Mouse (Mus musculus): ENCODE data around the gene Scnn1a. TPM values are rescaled to one million over a fixed set of nuclear protein-coding genes. Genes with fewer than 3 reads are reported as not detected.

Gene Scnn1a
- polyA plus RNA-seq, 1 experiment: 5.6 TPM

DNA sequence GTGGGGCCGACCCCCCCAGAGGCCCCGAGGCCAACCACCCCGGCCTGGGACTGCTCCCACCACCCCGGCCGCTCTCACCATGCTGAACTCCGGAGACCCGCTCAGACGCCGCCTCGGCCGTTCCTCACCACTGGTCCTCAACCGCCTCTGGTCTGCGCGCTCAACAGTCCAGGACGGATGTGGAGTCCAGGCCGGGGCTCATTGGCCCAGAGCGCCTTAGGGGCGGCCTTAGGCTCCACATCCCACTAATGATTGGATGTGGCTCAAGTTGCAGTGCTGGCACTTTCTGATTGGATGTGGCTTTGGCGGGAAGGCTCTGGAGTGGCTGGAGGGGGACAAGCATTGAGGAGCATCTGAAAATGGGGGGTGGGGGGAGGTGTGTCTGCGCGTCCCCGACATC, 34.6 kb upstream of the Scnn1a start, which contains the start of gene Tuba3a:
TSS of gene Tuba3a (minus strand) at position 153 of the 400 bp plus-strand sequence.
- Histone ChIP-seq H3K4me1 (ENCODE audit: control insufficient read depth, insufficient read depth, low read length) (no peaks in the 10 kb centered on the region), H3K27ac (ENCODE audit: control insufficient read depth, insufficient read depth, low read depth, low read length, poor library complexity) (no peak within 1 kb of the TSS), H3K4me3 (replicated peaks; ENCODE audit: control insufficient read depth, low read depth, low read length) (no peak within 1 kb of the TSS)
- no peak for TF ChIP-seq POLR2A (IDR thresholded peaks at IDR 0.05; ENCODE audit: borderline replicate concordance, control insufficient read depth, low read depth, low read length)
- no peak for TF ChIP-seq CTCF (IDR thresholded peaks at IDR 0.05; ENCODE audit: control insufficient read depth, insufficient read depth, low read length)
- 92% methylated on average over 22 of the region's 22 CpGs for WGBS

DNA sequence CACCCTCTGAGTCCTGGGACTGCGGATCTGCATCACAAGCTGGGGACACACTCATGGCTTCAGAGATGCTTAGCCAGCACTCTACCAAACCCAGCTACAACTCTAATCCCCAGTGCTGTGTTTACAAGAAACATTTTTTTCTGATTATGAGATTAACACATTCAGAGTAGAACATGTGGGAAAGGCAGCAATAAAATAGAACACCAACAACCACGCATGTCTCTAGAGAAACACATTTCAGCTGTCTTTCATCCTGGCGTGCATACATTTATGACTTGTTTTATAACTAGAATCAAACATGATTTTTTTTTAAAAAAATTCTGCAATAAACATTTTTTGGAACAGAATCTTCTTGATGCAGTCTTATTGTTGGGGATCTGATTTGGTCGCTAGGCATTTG, 33.5 kb upstream of the Scnn1a start:
- TF ChIP-seq POLR2A (IDR thresholded peaks at IDR 0.05; ENCODE audit: borderline replicate concordance, control insufficient read depth, low read depth, low read length) (no peak), CTCF (IDR thresholded peaks at IDR 0.05; ENCODE audit: control insufficient read depth, insufficient read depth, low read length) (no peak)
- H3K4me3 ChIP-seq (replicated peaks; ENCODE audit: control insufficient read depth, low read depth, low read length): no peak overlapping the region
- no peaks in the 10 kb centered on the region for H3K4me1 ChIP-seq (ENCODE audit: control insufficient read depth, insufficient read depth, low read length)
- WGBS: 82% methylated on average over 4 of the region's 4 CpGs
- no peak overlapping the region for H3K27ac ChIP-seq (ENCODE audit: control insufficient read depth, insufficient read depth, low read depth, low read length, poor library complexity)

DNA sequence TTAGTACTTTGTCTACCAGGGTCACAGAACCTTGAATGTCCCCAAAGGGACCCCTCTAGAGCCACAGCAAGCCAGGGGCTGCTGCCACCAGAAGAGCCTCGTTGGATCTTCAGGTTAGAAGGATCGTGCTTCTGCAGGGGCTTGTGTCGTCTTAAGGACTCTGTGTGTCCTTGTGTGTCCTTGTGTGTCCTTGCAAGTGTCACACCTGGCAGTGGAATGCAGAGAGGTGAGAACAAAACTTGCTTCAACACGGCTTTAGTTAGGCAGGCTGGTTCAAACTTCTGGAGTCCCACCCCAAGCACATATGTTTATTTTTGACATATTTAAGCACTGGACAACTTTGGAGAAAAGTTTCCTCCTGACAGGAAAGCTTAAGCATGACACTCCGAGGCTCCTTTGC, 31.7 kb upstream of the Scnn1a start:
- H3K4me1 ChIP-seq (ENCODE audit: control insufficient read depth, insufficient read depth, low read length): no peaks in the 10 kb centered on the region
- 75% methylated on average over 5 of the region's 5 CpGs for WGBS
- TF ChIP-seq POLR2A (IDR thresholded peaks at IDR 0.05; ENCODE audit: borderline replicate concordance, control insufficient read depth, low read depth, low read length) (no peak), CTCF (IDR thresholded peaks at IDR 0.05; ENCODE audit: control insufficient read depth, insufficient read depth, low read length) (no peak)
- H3K27ac ChIP-seq (ENCODE audit: control insufficient read depth, insufficient read depth, low read depth, low read length, poor library complexity): no peak overlapping the region
- no peak overlapping the region for H3K4me3 ChIP-seq (replicated peaks; ENCODE audit: control insufficient read depth, low read depth, low read length)

DNA sequence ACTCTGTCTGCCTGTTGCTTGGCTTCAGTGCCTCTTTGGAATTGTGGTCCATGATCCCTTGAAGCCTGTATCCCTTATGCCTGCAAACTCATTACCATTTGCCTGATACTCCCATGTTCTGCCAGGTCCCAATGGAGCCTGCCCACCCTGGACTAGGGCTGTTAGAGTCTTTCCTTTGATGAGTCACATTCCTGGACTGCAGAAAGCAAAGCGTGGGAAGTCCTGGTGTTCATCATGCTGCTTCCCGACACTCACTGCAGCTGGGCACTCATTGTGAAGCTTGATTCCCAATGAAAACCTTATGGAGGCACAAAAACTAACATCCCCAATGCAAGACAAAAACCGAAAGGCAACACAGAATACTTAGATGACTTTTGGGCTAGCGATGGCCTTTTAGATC, 29.1 kb upstream of the Scnn1a start:
- Histone ChIP-seq H3K27ac (ENCODE audit: control insufficient read depth, insufficient read depth, low read depth, low read length, poor library complexity) (no peak overlapping the region), H3K4me1 (ENCODE audit: control insufficient read depth, insufficient read depth, low read length) (no peaks in the 10 kb centered on the region), H3K4me3 (replicated peaks; ENCODE audit: control insufficient read depth, low read depth, low read length) (no peak overlapping the region)
- TF ChIP-seq CTCF (IDR thresholded peaks at IDR 0.05; ENCODE audit: control insufficient read depth, insufficient read depth, low read length) (no peak), POLR2A (IDR thresholded peaks at IDR 0.05; ENCODE audit: borderline replicate concordance, control insufficient read depth, low read depth, low read length) (no peak)
- WGBS: 81% methylated on average over 4 of the region's 4 CpGs

DNA sequence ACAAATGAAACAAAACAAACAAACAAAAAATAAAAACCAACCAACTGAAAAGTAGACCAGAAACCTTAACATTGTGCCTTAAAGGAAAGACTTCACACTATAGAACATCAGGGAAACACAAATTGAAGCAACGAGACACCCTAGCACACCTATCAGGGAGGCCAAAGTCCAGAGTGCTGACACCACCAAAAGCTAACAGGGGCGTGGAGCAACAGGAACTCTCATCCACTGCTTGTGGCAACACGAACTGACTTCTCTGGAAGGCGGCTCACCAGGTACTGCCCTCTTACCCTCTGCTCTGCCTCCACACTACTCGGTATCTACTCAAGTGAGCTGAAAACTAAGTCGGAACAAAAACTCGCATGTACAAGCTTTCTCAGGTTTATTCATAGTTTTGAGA, 28.2 kb upstream of the Scnn1a start:
- H3K27ac ChIP-seq (ENCODE audit: control insufficient read depth, insufficient read depth, low read depth, low read length, poor library complexity): no peak overlapping the region
- WGBS: 85% methylated on average over 7 of the region's 7 CpGs

DNA sequence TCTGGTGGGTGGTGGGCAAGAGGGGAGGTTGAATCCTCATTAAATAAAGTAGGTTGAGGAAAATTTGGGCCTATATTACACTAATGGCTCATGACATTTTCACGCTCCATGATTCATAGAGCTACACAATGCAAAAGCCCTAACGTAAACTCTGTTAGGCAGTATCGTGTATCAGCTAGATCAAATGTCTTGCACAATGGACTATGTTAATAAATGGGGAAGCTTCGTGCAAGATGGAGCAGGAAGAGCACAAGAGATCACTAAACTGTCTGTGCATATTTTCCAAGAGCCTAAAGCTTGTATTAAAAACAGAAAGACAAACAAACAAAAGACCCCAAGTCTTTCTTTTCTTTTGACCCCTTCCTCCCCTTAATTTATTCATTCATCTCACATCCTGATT, 26.4 kb upstream of the Scnn1a start:
- Histone ChIP-seq H3K4me1 (ENCODE audit: control insufficient read depth, insufficient read depth, low read length) (no peaks in the 10 kb centered on the region), H3K4me3 (replicated peaks; ENCODE audit: control insufficient read depth, low read depth, low read length) (no peak overlapping the region), H3K27ac (ENCODE audit: control insufficient read depth, insufficient read depth, low read depth, low read length, poor library complexity) (no peak overlapping the region)
- TF ChIP-seq POLR2A (IDR thresholded peaks at IDR 0.05; ENCODE audit: borderline replicate concordance, control insufficient read depth, low read depth, low read length): no peak
- no peak for TF ChIP-seq CTCF (IDR thresholded peaks at IDR 0.05; ENCODE audit: control insufficient read depth, insufficient read depth, low read length)
- 52% methylated on average over 4 of the region's 4 CpGs for WGBS

More for the DNA sequence above, 28.2 kb upstream of the Scnn1a start:
- Histone ChIP-seq H3K4me3 (replicated peaks; ENCODE audit: control insufficient read depth, low read depth, low read length) (no peak overlapping the region), H3K4me1 (ENCODE audit: control insufficient read depth, insufficient read depth, low read length) (no peaks in the 10 kb centered on the region)
- TF ChIP-seq CTCF (IDR thresholded peaks at IDR 0.05; ENCODE audit: control insufficient read depth, insufficient read depth, low read length) (no peak), POLR2A (IDR thresholded peaks at IDR 0.05; ENCODE audit: borderline replicate concordance, control insufficient read depth, low read depth, low read length) (no peak)

DNA sequence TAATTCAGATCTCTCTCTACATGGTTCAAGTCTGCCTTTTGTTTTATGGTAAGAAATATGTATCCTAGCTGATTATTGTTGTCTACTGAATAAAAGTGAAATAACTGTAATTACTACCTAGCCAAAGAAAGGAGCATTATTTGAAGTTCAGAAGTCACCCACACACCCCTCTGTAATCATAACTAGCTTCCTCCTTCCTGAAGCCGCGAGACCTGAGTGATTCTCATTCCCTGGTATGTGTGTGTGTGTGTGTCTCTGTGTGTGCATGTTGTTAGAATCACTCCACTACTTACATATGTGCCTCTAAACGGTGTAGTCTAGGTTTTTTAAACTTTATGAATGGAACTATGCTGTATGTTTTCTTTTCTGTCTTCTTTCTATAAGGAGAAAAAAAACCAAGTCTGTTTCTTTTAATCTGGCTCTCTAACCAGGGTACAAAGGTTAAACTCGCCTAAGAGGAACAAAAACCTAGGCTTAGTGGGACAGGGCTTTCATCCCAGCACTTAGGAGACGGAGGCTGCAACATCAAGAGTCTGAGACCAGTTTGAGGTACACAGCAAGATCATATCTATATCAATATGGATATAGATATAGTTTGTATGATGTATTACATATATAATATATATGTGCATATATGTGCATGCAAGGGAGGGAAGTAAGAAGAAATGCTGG, 23.2 kb upstream of the Scnn1a start:
- no peak for TF ChIP-seq POLR2A (IDR thresholded peaks at IDR 0.05; ENCODE audit: borderline replicate concordance, control insufficient read depth, low read depth, low read length)
- H3K4me3 ChIP-seq (replicated peaks; ENCODE audit: control insufficient read depth, low read depth, low read length): no peak overlapping the region
- H3K27ac ChIP-seq (ENCODE audit: control insufficient read depth, insufficient read depth, low read depth, low read length, poor library complexity): no peak overlapping the region
- WGBS: 46% methylated on average over 5 of the region's 5 CpGs
- H3K4me1 ChIP-seq (ENCODE audit: control insufficient read depth, insufficient read depth, low read length): no peaks in the 10 kb centered on the region

DNA sequence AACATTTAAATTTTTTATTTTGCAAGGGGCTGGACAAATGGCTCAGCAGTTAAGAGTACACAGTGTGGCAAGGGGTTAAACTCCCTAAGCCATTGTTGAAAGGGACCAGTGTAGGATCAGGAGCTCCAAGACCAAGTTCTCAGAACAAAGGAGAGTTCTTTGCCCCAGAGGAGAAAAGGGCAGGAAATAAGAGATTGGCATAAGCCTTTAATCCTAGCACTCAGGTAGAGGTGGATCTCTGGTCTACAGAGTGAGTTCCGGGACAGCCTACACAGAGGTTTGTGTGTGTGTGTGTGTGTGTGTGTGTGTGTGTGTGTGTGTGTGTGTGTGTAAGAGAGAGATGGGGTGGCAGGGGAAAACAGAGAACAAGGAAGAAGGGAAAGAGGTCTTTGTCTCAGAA, 19.5 kb upstream of the Scnn1a start:
- H3K4me1 ChIP-seq (ENCODE audit: control insufficient read depth, insufficient read depth, low read length): no peaks in the 10 kb centered on the region

More for the DNA sequence above, 19.5 kb upstream of the Scnn1a start:
- Histone ChIP-seq H3K4me3 (replicated peaks; ENCODE audit: control insufficient read depth, low read depth, low read length) (no peak overlapping the region), H3K27ac (ENCODE audit: control insufficient read depth, insufficient read depth, low read depth, low read length, poor library complexity) (no peak overlapping the region)
- 74% methylated on average over 1 of the region's 1 CpGs for WGBS
- no peak for TF ChIP-seq CTCF (IDR thresholded peaks at IDR 0.05; ENCODE audit: control insufficient read depth, insufficient read depth, low read length)
- no peak for TF ChIP-seq POLR2A (IDR thresholded peaks at IDR 0.05; ENCODE audit: borderline replicate concordance, control insufficient read depth, low read depth, low read length)

All from bone marrow, adult 2 months (tissue).